In the genomic region with DNA sequence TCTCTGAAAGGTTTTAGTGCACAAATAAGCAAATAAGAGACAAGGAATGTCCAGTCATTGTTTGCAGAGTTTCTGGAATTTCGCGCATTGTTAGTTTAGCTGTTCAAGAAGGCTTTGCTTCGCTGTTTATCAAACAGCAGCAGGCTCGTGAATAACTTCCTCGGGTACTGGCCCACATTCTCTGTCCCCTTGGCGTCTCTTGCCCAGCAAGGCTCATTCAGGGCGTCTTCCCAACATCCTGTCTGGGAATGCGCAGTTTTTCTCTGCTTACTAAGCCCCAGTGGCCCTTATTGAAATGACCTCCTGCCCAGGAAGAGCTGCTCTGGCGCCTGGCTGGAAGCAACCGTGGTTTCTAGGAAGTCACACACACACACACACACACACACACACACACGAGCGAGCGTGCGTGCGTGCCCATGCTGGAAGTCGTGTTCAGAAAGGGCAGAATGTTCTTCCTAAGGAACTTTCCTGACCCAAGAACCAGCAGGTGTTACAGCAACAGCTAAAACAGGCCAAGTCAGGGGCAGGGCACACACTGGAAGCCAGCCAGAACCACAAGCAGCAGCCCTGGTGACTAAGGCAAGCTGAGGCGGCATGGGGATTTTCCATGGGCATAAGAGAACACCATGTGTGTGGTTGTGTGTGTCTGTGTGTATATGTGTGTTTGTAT, we compare ENCODE assay signal across 8 mouse cellular contexts. TPM values are rescaled to one million over a fixed set of nuclear protein-coding genes. Genes with fewer than 3 reads are reported as not detected.
DNase-seq lines count a peak whose midpoint lies in the region; ATAC-seq and TF ChIP-seq lines count a peak whose summit lies in the region.

No protein-coding gene starts in this region.

- H3K36me3 ChIP-seq in midbrain, embryonic 11.5 days (ENCODE audit: control insufficient read depth, insufficient read depth, low read length), result no peaks in the 10 kb centered on the region
- H3K36me3 ChIP-seq in midbrain, embryonic 16.5 days (ENCODE audit: control insufficient read depth, insufficient read depth, low read length), result no peaks in the 10 kb centered on the region
- no peaks in the 10 kb centered on the region for H3K36me3 ChIP-seq in intestine, embryonic 16.5 days (ENCODE audit: control insufficient read depth, insufficient read depth, low read length)
- H3K36me3 ChIP-seq in liver, postnatal 0 days (replicated peaks; ENCODE audit: insufficient read depth, low read length), result no peaks in the 10 kb centered on the region

- H3K27ac ChIP-seq in midbrain, embryonic 11.5 days (ENCODE audit: low read depth, low read length), result no peak overlapping the region
- no peak overlapping the region; the same call in 1 of the 2 replicates for H3K27ac ChIP-seq in midbrain, embryonic 16.5 days (ENCODE audit: low read length)
- H3K27ac ChIP-seq in intestine, embryonic 16.5 days (ENCODE audit: low read length), result peak overlapping the region; percentile 29; the same call in 1 of the 2 replicates
- H3K27ac ChIP-seq in liver, postnatal 0 days (ENCODE audit: low read depth), result peak overlapping the region; percentile 52

- TF ChIP-seq EP300 in liver, postnatal 0 days (IDR thresholded peaks at IDR 0.05; ENCODE audit: low read depth), result peak; percentile 39; the same call in 1 of the 2 replicates

- no peaks in the 10 kb centered on the region for H3K4me1 ChIP-seq in midbrain, embryonic 11.5 days (ENCODE audit: control insufficient read depth, insufficient read depth, low read length)
- peaks cover 6% of the 10 kb centered on the region; the same call in 1 of the 2 replicates for H3K4me1 ChIP-seq in midbrain, embryonic 16.5 days (ENCODE audit: control insufficient read depth, insufficient read depth, low read length)
- H3K4me1 ChIP-seq in intestine, embryonic 16.5 days (ENCODE audit: control insufficient read depth, insufficient read depth, low read length), result peaks cover 3% of the 10 kb centered on the region; the same call in 1 of the 2 replicates
- peaks cover 3% of the 10 kb centered on the region; the same call in 1 of the 2 replicates for H3K4me1 ChIP-seq in liver, postnatal 0 days (ENCODE audit: insufficient read depth)

- H3K9me3 ChIP-seq in midbrain, embryonic 11.5 days (ENCODE audit: control insufficient read depth, low read length), result no peaks in the 10 kb centered on the region
- H3K9me3 ChIP-seq in midbrain, embryonic 16.5 days (replicated peaks; ENCODE audit: control insufficient read depth, low read length, poor library complexity, severe bottlenecking), result no peaks in the 10 kb centered on the region
- no peaks in the 10 kb centered on the region for H3K9me3 ChIP-seq in intestine, embryonic 16.5 days (ENCODE audit: control insufficient read depth, low read length)
- no peaks in the 10 kb centered on the region for H3K9me3 ChIP-seq in liver, postnatal 0 days (ENCODE audit: low read length)

- peak; percentile 84 for DNase-seq in midbrain, embryonic 11.5 days (ENCODE audit: low spot score, missing footprints)
- peak; percentile 88 to 89 for DNase-seq in adrenal gland, postnatal 36 days
- DNase-seq in heart, adult 18-20 months, result peak; percentile 70 to 79
- peak; percentile 54 for DNase-seq in liver, postnatal 0 days
- DNase-seq in right cerebral cortex, postnatal 4 days, result peak; percentile 17
- no peak for DNase-seq in layer of hippocampus, adult 9-11 months

- no peak overlapping the region for H3K4me2 ChIP-seq in midbrain, embryonic 11.5 days
- no peak overlapping the region for H3K4me2 ChIP-seq in midbrain, embryonic 16.5 days (ENCODE audit: low read length)
- no peak overlapping the region for H3K4me2 ChIP-seq in intestine, embryonic 16.5 days (ENCODE audit: low read depth, low read length)
- H3K4me2 ChIP-seq in liver, postnatal 0 days (ENCODE audit: low read depth, low read length), result 0 out of 2 replicates have a peak overlapping the region, but pooled peaks have one; percentile 13

- no peak for TF ChIP-seq CTCF in liver, postnatal 0 days (IDR thresholded peaks at IDR 0.05; ENCODE audit: low read depth)

- no peaks in the 10 kb centered on the region for H3K27me3 ChIP-seq in midbrain, embryonic 11.5 days (ENCODE audit: control insufficient read depth, insufficient read depth, low read length)
- H3K27me3 ChIP-seq in midbrain, embryonic 16.5 days (ENCODE audit: control insufficient read depth, insufficient read depth, low read depth, low read length), result no peaks in the 10 kb centered on the region
- H3K27me3 ChIP-seq in intestine, embryonic 16.5 days (replicated peaks; ENCODE audit: control insufficient read depth, insufficient read depth, low read length), result no peaks in the 10 kb centered on the region
- H3K27me3 ChIP-seq in liver, postnatal 0 days (ENCODE audit: insufficient read depth, low read length), result no peaks in the 10 kb centered on the region

- ATAC-seq in midbrain, embryonic 11.5 days (ENCODE audit: low FRiP score), result no peak
- no peak for ATAC-seq in midbrain, embryonic 16.5 days
- ATAC-seq in intestine, embryonic 16.5 days, result peak; percentile 50
- peak; percentile 54 for ATAC-seq in liver, postnatal 0 days

- no peak overlapping the region for H3K4me3 ChIP-seq in midbrain, embryonic 11.5 days (ENCODE audit: low read depth, low read length)
- no peak overlapping the region for H3K4me3 ChIP-seq in midbrain, embryonic 16.5 days (ENCODE audit: low read depth, low read length)
- H3K4me3 ChIP-seq in intestine, embryonic 16.5 days (ENCODE audit: low read length), result no peak overlapping the region
- H3K4me3 ChIP-seq in liver, postnatal 0 days (ENCODE audit: low read depth, low read length), result no peak overlapping the region

- WGBS in midbrain, embryonic 11.5 days, result 45% methylated on average over 17 of the region's 17 CpGs
- WGBS in midbrain, embryonic 16.5 days, result 43% methylated on average over 17 of the region's 17 CpGs
- 25% methylated on average over 17 of the region's 17 CpGs for WGBS in intestine, embryonic 16.5 days
- WGBS in liver, postnatal 0 days (ENCODE audit: insufficient replicate concordance), result 29% methylated on average over 17 of the region's 17 CpGs

- no peak overlapping the region for H3K9ac ChIP-seq in midbrain, embryonic 11.5 days (ENCODE audit: low read length)
- no peak overlapping the region for H3K9ac ChIP-seq in midbrain, embryonic 16.5 days (ENCODE audit: low read depth, low read length)
- no peak overlapping the region for H3K9ac ChIP-seq in intestine, embryonic 16.5 days (ENCODE audit: low read depth, low read length)
- no peak overlapping the region for H3K9ac ChIP-seq in liver, postnatal 0 days (replicated peaks)

RNA-seq across cellular contexts. Expression of a gene that starts 56.8 kb away (rescaled TPM):
- polyA plus RNA-seq in midbrain, embryonic 11.5 days (2014; fragmentation: Nextera tagmentation; extraction: Ambion mirVana), result 23.8 and 25.9 TPM in 2 replicates
- 52.2 and 56.4 TPM in 2 replicates for polyA plus RNA-seq in midbrain, embryonic 16.5 days (2015; fragmentation: Nextera tagmentation; extraction: Ambion mirVana)
- total RNA-seq in adrenal gland, postnatal 36 days (2021), result 10 to 100 TPM; 23.0 to 29.0 TPM
- 10 to 100 TPM; 23.1 to 24.9 TPM for total RNA-seq in heart, adult 18-20 months (2021)
- 10.4 and 10.9 TPM in 2 replicates for polyA plus RNA-seq in intestine, embryonic 16.5 days (2015; fragmentation: Nextera tagmentation; extraction: Ambion mirVana)
- polyA plus RNA-seq in liver, postnatal 0 days (2015; fragmentation: Nextera tagmentation; extraction: Ambion mirVana), result 4.6 and 5.7 TPM in 2 replicates

Comparison
In these comparisons a context has a peak if more than half of its experiments do, and no peak if none do; other contexts are left out.
1. ATAC-seq: peak in intestine, embryonic 16.5 days (single experiment) and liver, postnatal 0 days (single experiment); none in midbrain, embryonic 11.5 days (single experiment) and midbrain, embryonic 16.5 days (single experiment).
2. H3K27ac ChIP-seq: peak in intestine, embryonic 16.5 days (single experiment) and liver, postnatal 0 days (single experiment); none in midbrain, embryonic 11.5 days (single experiment) and midbrain, embryonic 16.5 days (single experiment).